Mouse (Mus musculus) neural tube, embryonic 10.5 days (tissue): ENCODE data around the gene Shroom3.

Experiments
- DNase-seq: peaks from one replicate; pipeline ENCODE4 v3.0.0-alpha.2; 2017; ENCODE audit warnings: low spot score; ENCODE audit errors: extremely low spot score

Gene Shroom3

GRCm38 (mm10) chr5:92967143-92967542 lies 283.9 kb downstream of the Shroom3 start:
- no peak for DNase-seq

- no peak for DNase-seq
These were observed 284.7 kb downstream of the Shroom3 start for GRCm38 (mm10) chr5:92967906-92968305.

- DNase-seq = no peak
These were observed 286.2 kb downstream of the Shroom3 start for GRCm38 (mm10) chr5:92969443-92969842.

- DNase-seq = no peak
These were observed 286.7 kb downstream of the Shroom3 start for GRCm38 (mm10) chr5:92969926-92970325.

- no peak for DNase-seq
These were observed 287.2 kb downstream of the Shroom3 start for GRCm38 (mm10) chr5:92970480-92970879.

- DNase-seq = no peak
These were observed 297.2 kb downstream of the Shroom3 start for GRCm38 (mm10) chr5:92980393-92980792.

DNA sequence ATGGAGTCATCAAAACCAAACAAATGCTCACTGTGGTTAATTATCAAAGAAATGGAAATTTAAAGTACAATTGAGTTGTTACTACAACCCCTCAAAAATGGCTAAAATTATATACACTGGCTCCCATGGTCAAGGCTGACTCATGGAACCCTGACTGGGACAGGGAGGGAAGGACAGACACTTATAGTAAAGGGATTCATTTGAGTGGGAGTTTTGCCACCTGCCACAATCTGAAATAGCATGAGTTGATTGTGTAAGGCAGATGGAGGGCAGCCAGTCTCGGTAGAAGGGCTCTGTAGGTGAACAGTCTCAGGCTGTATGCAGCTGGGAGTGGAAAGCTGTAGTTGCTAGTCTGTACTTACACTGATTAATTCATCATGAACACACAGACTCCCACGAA lies 297.6 kb downstream of the Shroom3 start:
- DNase-seq = no peak

DNA sequence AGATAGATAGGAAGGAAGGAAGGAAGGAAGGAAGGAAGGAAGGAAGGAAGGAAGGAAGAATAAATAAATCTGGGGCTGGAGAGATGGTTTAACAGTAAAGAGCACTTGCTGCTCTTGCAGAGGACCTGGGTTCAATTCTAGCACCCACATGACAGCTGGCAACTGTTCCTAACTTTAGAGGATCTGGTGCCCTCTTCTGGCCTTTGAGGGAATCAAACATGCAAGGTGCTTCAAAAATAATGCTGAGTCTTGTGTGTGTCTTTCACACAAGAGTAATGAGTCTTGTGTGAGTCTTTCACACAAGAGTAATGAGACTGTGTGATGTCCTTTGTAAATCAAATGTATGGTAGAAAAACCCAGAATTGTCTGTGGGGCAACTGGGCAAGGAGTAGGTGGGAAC lies 299.4 kb downstream of the Shroom3 start:
- DNase-seq = no peak

DNA sequence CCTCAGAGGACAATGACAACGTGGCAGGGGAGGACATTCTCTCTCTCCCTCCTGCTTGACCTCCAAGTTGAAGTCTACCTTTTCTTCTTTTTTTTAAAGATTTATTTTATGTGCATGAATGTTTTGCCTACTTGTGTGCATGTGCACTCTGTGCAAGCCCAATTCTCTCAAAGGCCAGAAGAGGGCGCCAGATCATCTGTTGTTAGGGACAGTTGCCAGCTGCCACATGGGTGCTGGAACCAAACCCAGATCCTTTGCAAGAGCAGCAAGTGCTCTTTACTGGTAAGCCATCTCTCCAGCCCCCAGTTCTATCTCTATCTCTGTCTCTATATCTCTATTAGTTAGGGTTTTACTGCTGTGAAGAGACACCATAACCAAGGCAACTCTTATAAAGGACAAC lies 300.7 kb downstream of the Shroom3 start:
- DNase-seq = no peak

GRCm38 (mm10) chr5:92984692-92985091 lies 301.5 kb downstream of the Shroom3 start:
- DNase-seq = no peak

- DNase-seq = no peak
These were observed 302.2 kb downstream of the Shroom3 start for GRCm38 (mm10) chr5:92985391-92985790.

- DNase-seq = no peak
These were observed 303.7 kb downstream of the Shroom3 start for GRCm38 (mm10) chr5:92986651-92987610.

- no peak for DNase-seq
These were observed 304.9 kb downstream of the Shroom3 start for GRCm38 (mm10) chr5:92987891-92988768.

GRCm38 (mm10) chr5:92988769-92989356 lies 305.6 kb downstream of the Shroom3 start:
- DNase-seq = peak; percentile 64

DNA sequence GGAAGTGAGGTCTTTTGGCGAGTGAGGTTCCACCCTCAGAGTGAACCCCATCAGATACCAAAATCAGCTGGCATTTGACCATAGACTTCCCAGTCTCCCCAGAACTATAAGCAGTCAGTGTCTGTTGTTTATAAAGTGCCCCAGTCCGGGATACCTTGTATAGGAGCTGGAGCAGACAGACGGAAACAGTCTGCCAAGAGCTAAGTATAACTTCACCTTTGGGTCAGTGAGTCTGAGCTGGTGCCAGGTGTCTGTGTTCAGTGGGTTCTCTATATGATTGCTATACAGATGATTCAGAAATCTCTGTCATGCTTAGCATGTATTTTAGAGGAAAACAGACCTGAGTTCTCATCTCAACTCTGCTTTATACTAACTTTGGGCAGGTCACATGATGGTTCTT lies 308.9 kb downstream of the Shroom3 start:
- no peak for DNase-seq

GRCm38 (mm10) chr5:92994309-92994708 lies 311.1 kb downstream of the Shroom3 start:
- DNase-seq = no peak

DNA sequence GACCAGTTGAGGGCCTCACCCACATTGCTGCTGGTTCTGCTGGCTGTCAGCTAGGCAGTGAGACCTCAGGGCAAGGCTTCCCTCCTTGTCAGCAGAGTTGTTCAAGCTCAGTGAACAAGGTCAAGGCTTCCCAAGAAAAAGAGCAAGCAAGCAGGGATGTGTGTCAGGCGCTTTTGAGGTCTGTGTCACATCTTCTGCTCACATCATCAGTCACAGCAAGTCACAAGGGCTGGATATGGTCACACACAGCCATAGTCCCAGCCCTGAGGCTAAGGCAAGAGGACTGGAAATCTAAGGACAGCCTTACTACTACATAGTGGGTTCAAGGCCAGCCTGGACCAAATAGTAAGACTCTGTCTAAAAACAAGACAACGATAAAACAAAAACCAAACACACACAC lies 311.6 kb downstream of the Shroom3 start:
- DNase-seq = no peak

GRCm38 (mm10) chr5:92997428-92998120 lies 314.3 kb downstream of the Shroom3 start:
- DNase-seq = peak; percentile 66

DNA sequence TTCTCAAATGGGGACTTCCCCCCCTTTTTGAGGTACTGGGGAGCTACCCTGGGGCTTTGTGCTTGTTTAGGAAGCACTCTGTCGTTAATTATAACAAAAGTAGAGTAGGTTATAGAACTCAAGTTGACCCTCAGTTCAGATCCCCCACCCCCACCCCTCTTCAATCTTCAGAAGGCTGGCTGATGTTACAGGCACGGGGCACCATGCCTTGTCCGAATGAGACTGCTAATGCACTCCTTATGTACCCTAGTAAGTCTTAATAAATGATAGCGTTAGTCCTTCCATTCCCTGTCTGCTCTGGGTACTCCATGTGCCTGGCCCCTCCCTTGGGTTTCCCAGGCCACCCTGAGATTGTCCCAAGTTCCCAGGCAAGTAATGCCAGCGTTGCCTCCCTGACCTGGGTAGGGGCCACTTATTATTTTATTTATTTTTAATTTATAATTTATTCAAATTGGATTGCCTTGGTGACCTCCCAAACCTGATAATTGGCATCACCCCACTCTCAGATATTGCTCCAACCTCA lies 315.3 kb downstream of the Shroom3 start:
- no peak for DNase-seq

DNA sequence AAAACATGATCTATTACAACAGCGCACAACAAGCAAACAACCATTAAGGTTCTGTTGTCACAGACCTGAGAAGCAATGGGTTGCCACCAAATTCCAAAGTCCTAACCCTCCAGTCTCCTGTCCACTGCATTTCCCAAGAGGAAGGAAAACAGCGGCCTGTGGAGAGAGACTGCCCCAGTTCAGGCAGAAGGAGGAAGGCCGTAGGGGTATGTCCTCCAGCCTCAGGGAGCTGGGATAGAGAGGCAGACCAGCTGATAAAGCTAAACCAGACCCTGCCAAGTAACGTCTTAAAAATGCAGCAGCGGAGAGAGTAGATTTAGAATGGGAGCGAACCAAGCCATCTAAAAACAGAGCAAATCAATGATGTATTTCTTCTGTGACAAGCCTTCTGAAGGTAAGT lies 316.8 kb downstream of the Shroom3 start:
- DNase-seq = no peak
